Mouse (Mus musculus) adrenal gland, postnatal 14 days (tissue): ENCODE measurements around the gene Mettl9. TPM values are rescaled to one million over a fixed set of nuclear protein-coding genes. Genes with fewer than 3 reads are reported as not detected.

Source experiments
- DNase-seq: peaks from one replicate; pipeline ENCODE4 v3.0.0; 2021; ENCODE audit warnings: mixed read lengths
- total RNA-seq: library from RNA; stranded (reverse); gene quantifications from 2 replicates; pipeline ENCODE4 v1.2.3, GENCODE M21; 2021

Gene Mettl9
- total RNA-seq, 1 experiment from 2014 or later, result 104 TPM

DNA sequence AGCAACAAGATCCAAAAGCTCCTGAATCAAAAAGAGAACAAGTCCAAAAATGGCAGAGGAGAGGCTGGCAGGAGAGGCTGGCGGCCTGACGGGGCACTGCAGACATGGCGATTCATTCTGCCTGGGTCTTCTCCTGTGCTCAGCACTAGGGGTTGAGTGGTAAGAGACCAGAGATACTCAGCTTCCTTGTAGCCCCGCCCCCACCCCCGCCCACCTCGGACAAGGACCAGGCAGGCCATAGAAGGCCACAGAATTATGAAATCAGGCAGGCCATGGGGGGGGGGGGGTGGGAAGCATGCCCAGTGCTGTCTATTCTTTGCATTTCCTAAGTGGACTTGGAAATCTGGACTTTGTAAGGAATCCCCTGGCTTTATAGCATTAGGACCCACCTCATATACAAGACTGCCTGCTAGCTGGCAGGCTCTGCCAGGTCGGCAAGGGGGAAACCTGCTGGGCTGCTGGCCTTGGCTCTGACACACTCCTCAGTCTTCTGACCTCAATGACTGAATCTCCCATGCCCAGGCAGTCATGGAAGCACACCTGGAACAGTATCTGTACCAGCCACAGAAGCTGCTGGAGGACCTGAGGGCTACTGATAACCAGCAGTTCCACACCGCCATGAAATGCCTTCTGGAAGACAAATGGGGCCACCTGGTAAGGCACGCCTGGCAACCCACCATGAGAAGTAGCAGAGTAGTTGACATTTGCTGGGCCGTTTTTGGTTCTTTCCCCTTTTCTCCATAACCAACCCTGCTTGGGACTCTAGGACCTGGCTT lies 64.6 kb downstream of the Mettl9 start:
- no peak for DNase-seq

DNA sequence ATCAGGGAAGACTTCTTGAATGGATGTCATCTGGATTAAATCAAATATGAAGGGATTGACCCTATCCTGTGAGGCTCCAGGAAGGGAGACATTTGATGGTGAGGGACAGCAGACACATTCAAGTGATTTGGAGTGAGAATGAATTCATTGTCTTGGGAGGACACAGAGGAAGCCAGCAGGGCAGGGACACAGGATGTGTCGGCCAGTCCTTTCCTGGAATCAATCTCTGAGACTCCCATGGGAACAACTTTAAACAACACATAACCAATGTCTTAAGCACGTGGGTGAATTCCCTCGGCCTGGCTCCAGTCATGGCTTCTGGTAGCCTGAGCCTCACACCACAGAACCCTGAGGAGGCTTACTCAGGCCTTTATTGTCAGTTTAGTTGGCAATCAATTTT lies 73.6 kb downstream of the Mettl9 start:
- no peak for DNase-seq

- no peak for DNase-seq
Measured at GRCm38 (mm10) chr7:121111321-121111720, 77.1 kb downstream of the Mettl9 start.

GRCm38 (mm10) chr7:121111762-121112161 lies 77.5 kb downstream of the Mettl9 start:
- DNase-seq, result no peak

GRCm38 (mm10) chr7:121120143-121120818 lies 86.0 kb downstream of the Mettl9 start:
- peak; percentile 89 for DNase-seq

Other genes with a start within 250 kb of the Mettl9 start
- 0.60 and 0.70 TPM in 2 replicates for gene Gm5737, start 222.1 kb upstream of the Mettl9 start, total RNA-seq
- gene Eef2k, start 191.6 kb upstream of the Mettl9 start, total RNA-seq, result 22.4 and 25.4 TPM in 2 replicates
- gene Polr3e, start 116.7 kb upstream of the Mettl9 start, total RNA-seq, result 23.3 and 27.2 TPM in 2 replicates
- 14.2 and 16.3 TPM in 2 replicates for gene Cdr2, start 52.1 kb upstream of the Mettl9 start, total RNA-seq
- not detected in 2 replicates for gene Mfsd13b, start 51.9 kb upstream of the Mettl9 start, total RNA-seq
- gene Igsf6, start 40.1 kb downstream of the Mettl9 start, total RNA-seq, result 1.2 and 2.3 TPM in 2 replicates
- 0.41 and 0.52 TPM in 2 replicates for gene Otoa, start 47.2 kb downstream of the Mettl9 start, total RNA-seq